Mouse (Mus musculus): ENCODE results near the gene Unc13d. TPM values are rescaled to one million over a fixed set of nuclear protein-coding genes. Genes with fewer than 3 reads are reported as not detected.

Gene Unc13d
- polyA plus RNA-seq, 1 experiment: 235 TPM

- TF ChIP-seq GATA1 (IDR thresholded peaks at IDR 0.05; ENCODE audit: low read length): no peak
These were observed 9.7 kb upstream of the Unc13d start for GRCm38 (mm10) chr11:116087194-116088130.

- TF ChIP-seq GATA1 (IDR thresholded peaks at IDR 0.05; ENCODE audit: low read length): no peak
These were observed 8.8 kb upstream of the Unc13d start, which contains the start of gene Wbp2 for GRCm38 (mm10) chr11:116086258-116087193. Gene Wbp2 (minus strand): TSS chr11:116086995.

GRCm38 (mm10) chr11:116084166-116084565 is 6.4 kb upstream of the Unc13d start:
- no peak for TF ChIP-seq GATA1 (IDR thresholded peaks at IDR 0.05; ENCODE audit: low read length)

- TF ChIP-seq GATA1 (IDR thresholded peaks at IDR 0.05; ENCODE audit: low read length): no peak
These were observed 5.4 kb upstream of the Unc13d start for GRCm38 (mm10) chr11:116083096-116083672.

- no peak for TF ChIP-seq GATA1 (IDR thresholded peaks at IDR 0.05; ENCODE audit: low read length)
These were observed 3.3 kb upstream of the Unc13d start for GRCm38 (mm10) chr11:116081081-116081480.

- no peak for TF ChIP-seq GATA1 (IDR thresholded peaks at IDR 0.05; ENCODE audit: low read length)
These were observed 1.8 kb upstream of the Unc13d start for GRCm38 (mm10) chr11:116079511-116079910.

GRCm38 (mm10) chr11:116078676-116079320 is 1.0 kb upstream of the Unc13d start:
- TF ChIP-seq GATA1 (IDR thresholded peaks at IDR 0.05; ENCODE audit: low read length): no peak

GRCm38 (mm10) chr11:116078221-116078620 is 460 bp upstream of the Unc13d start:
- no peak for TF ChIP-seq GATA1 (IDR thresholded peaks at IDR 0.05; ENCODE audit: low read length)

- peak; percentile 2 for TF ChIP-seq GATA1 (IDR thresholded peaks at IDR 0.05; ENCODE audit: low read length)
These were observed 925 bp downstream of the Unc13d start for GRCm38 (mm10) chr11:116076836-116077235.

GRCm38 (mm10) chr11:116076266-116076540 is 1.6 kb downstream of the Unc13d start:
- TF ChIP-seq GATA1 (IDR thresholded peaks at IDR 0.05; ENCODE audit: low read length): no peak

GRCm38 (mm10) chr11:116075539-116076265 is 2.1 kb downstream of the Unc13d start:
- TF ChIP-seq GATA1 (IDR thresholded peaks at IDR 0.05; ENCODE audit: low read length): peak; percentile 11

GRCm38 (mm10) chr11:116074436-116074991 is 3.2 kb downstream of the Unc13d start:
- TF ChIP-seq GATA1 (IDR thresholded peaks at IDR 0.05; ENCODE audit: low read length): no peak

- no peak for TF ChIP-seq GATA1 (IDR thresholded peaks at IDR 0.05; ENCODE audit: low read length)
These were observed 5.2 kb downstream of the Unc13d start for GRCm38 (mm10) chr11:116072608-116073007.

- TF ChIP-seq GATA1 (IDR thresholded peaks at IDR 0.05; ENCODE audit: low read length): no peak
These were observed 6.3 kb downstream of the Unc13d start for GRCm38 (mm10) chr11:116071510-116071909.

All from G1E-ER4 (cell line).